Mouse (Mus musculus): Measurements from ENCODE around the gene D130040H23Rik. TPM values are rescaled to one million over a fixed set of nuclear protein-coding genes. Genes with fewer than 3 reads are reported as not detected.

Gene D130040H23Rik
- total RNA-seq (2012; rRNA removed) (12.7 and 14.4 TPM in 2 replicates), total RNA-seq (2014; rRNA removed) (26.6 and 31.4 TPM in 2 replicates), polyA plus RNA-seq (2012; ENCODE audit: insufficient read length, low read depth) (20.1 and 21.6 TPM in 2 replicates)

DNA sequence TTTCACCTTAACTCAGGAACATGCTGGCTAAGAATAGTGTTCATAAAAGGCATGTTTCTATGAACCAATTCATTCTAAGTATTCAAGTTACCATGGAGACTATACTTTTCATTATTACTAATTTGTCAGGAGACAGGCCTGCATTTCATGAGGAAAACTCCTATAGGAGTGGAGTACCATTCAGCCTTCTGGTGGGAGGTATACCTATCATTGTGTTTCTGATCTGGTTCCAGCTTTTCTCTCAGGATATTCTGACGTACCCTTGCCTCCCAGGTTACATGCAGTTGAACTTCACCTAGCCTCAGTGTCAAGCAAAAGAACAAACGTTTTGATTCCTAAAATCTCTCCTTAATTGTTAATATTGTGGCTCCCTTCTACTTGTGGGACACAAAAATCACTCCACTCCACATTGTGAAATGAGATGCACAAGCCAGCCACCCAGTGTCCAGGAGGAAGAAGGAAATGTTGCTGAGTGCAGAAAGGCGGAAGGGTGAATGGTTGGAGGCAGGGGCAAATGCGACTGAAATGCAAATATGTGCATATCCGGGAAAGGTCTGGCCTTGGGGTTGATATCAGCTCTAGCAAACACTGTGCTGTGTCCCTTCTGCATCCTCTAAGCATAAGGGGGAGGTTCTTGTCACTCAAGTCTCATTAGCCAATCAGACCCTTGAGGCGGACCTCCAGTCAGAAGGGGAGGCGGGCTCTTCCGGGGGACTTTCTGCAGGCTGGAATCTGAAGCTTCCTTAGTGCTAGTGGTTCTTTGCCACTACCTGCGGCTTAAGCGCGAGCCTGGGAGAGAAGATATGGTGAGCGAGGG is at the start of gene D130040H23Rik:
TSS of gene D130040H23Rik (plus strand) at position 695 of the 817 bp plus-strand sequence.
- Histone ChIP-seq H3K79me2 (replicated peaks; ENCODE audit: control insufficient read depth, extremely low read depth, insufficient read depth, poor library complexity, severe bottlenecking) (peaks cover 42% of the 10 kb centered on the region), H3K4me2 (ENCODE audit: insufficient read depth, low read depth, poor library complexity, severe bottlenecking) (peak within 1 kb of the TSS; percentile 99), H3K9ac (ENCODE audit: insufficient read depth, low read depth) (peak within 1 kb of the TSS; percentile 76), H3K4me3 (replicated peaks in 1 of 3; ENCODE audit: low read depth in 2 of 3, low read length in 2 of 3, poor library complexity in 1 of 3) (peak within 1 kb of the TSS; percentile 63 to 82 (median 78)), H3K27ac (ENCODE audit: insufficient read depth, low read depth) (peak within 1 kb of the TSS; percentile 70), H3K27me3 (replicated peaks) (no peaks in the 10 kb centered on the region), H3K36me3 (replicated peaks in 1 of 2; ENCODE audit: control insufficient read depth in 1 of 2, insufficient read depth in 1 of 2, low read length in 1 of 2) (peaks cover 15 to 25% of the 10 kb centered on the region in 2 experiments), H3K9me3 (replicated peaks; ENCODE audit: low read length) (peaks cover 14% of the 10 kb centered on the region), H3K4me1 (ENCODE audit: control insufficient read depth in 1 of 2, insufficient read depth in 2 of 2) (peaks cover 10 to 39% of the 10 kb centered on the region in 2 experiments)
- DNase-seq (ENCODE audit: extremely low read depth): peak; percentile 97
- in situ Hi-C loops (cut with MboI; ENCODE audit: low pct_ligation_motif_present, low pct_unique_long_range_greater_than_20kb, low sequenced_read_pairs) (no loop called here), dilution Hi-C loops (cut with MboI; ENCODE audit: extremely low pct_ligation_motif_present, extremely low pct_unique_long_range_greater_than_20kb, low sequenced_read_pairs) (no loop called here)
- TF ChIP-seq RCOR1 (conservative IDR thresholded peaks at IDR 0.05; ENCODE audit: low read depth, low read length) (0 out of 2 replicates have a peak, but pooled peaks have one; percentile 10), USF2 (conservative IDR thresholded peaks at IDR 0.05; ENCODE audit: low read depth, low read length) (no peak), TCF12 (IDR thresholded peaks at IDR 0.05; ENCODE audit: low read depth, low read length) (peak; percentile 46), GABPA (IDR thresholded peaks at IDR 0.05; ENCODE audit: insufficient replicate concordance, low read depth, low read length) (no peak), POLR2A (IDR thresholded peaks at IDR 0.05; ENCODE audit: low read depth, low read length) (peak; percentile 91), MAX (IDR thresholded peaks at IDR 0.05; ENCODE audit: low read length) (peak; percentile 48; the same call in 1 of the 2 replicates), EP300 (IDR thresholded peaks at IDR 0.05; ENCODE audit: low read length) (peak; percentile 30; the same call in 1 of the 2 replicates), ZMIZ1 (IDR thresholded peaks at IDR 0.05; ENCODE audit: low read depth, low read length) (peak; percentile 80), MXI1 (IDR thresholded peaks at IDR 0.05; ENCODE audit: low read depth, low read length) (no peak), MAZ (IDR thresholded peaks at IDR 0.05; ENCODE audit: low read depth, low read length) (no peak), NELFE (IDR thresholded peaks at IDR 0.05; ENCODE audit: low read depth, low read length) (peak; percentile 78), IRF4 (IDR thresholded peaks at IDR 0.05; ENCODE audit: low read depth, low read length) (no peak; the same call in 1 of the 2 replicates), CHD1 (IDR thresholded peaks at IDR 0.05; ENCODE audit: low read depth, low read length) (0 out of 2 replicates have a peak, but pooled peaks have one; percentile 60), HCFC1 (IDR thresholded peaks at IDR 0.05; ENCODE audit: low read depth, low read length) (peak; percentile 67), JUND (conservative IDR thresholded peaks at IDR 0.05; ENCODE audit: low read depth, low read length) (0 out of 2 replicates have a peak, but pooled peaks have one; percentile 10), CHD2 (IDR thresholded peaks at IDR 0.05; ENCODE audit: low read length) (peak; percentile 65; the same call in 1 of the 2 replicates), ELF1 (IDR thresholded peaks at IDR 0.05; ENCODE audit: low read depth, low read length) (peak; percentile 93), BHLHE40 (IDR thresholded peaks at IDR 0.05; ENCODE audit: low read depth, low read length) (0 out of 2 replicates have a peak, but pooled peaks have one; percentile 25), KAT2A (IDR thresholded peaks at IDR 0.05; ENCODE audit: insufficient replicate concordance, low read length) (0 out of 2 replicates have a peak, but pooled peaks have one; percentile 42), POLR2AphosphoS2 (IDR thresholded peaks at IDR 0.05; ENCODE audit: low read depth, low read length) (peak; percentile 76; the same call in 1 of the 2 replicates), MEF2A (IDR thresholded peaks at IDR 0.05; ENCODE audit: borderline replicate concordance, low read depth, low read length) (peak; percentile 62), SIN3A (IDR thresholded peaks at IDR 0.05; ENCODE audit: low read length) (peak; percentile 70; the same call in 1 of the 2 replicates), TBP (conservative IDR thresholded peaks at IDR 0.05; ENCODE audit: low read depth, low read length) (peak; percentile 90), MYC (IDR thresholded peaks at IDR 0.05; ENCODE audit: low read depth, low read length) (peak; percentile 54; the same call in 1 of the 2 replicates)
